24 mouse cellular contexts compared by ENCODE assay signal in the genomic region with DNA sequence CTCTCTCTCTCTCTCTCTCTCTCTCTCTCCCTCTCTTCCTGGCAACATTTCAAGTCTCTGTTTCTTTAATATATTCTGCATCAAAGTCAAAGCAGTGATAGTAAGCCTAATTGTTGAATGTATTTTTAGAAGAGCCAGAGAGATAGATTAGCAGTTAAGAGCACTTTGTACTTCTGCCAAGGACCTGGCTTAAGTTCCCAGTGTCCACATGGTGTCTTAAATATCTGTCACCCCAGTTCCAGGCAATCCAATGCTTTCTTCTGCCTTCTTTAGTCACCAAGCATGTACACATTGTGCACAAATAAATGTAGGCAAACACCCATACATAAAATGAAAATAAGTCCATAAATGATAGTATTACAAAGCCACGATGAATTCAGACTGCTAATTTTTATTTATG.
"Had no signal": no experiment of that assay in that cellular context is flagged by ENCODE, and none has a peak within 500 bp of the region (broad histone marks: within the 10 kb centered on the region; RNA-seq: fewer than 3 reads in every experiment).

No protein-coding gene starts in this region.

- ATAC-seq: liver, embryonic 12.5 days; midbrain, embryonic 13.5 days; midbrain, embryonic 16.5 days had no signal

- H3K27me3 ChIP-seq: limb, embryonic 13.5 days; liver, embryonic 12.5 days; liver, embryonic 15.5 days; megakaryocyte, embryonic 14.5 days; midbrain, embryonic 13.5 days; neural tube, embryonic 13.5 days had no signal

- H3K4me3 ChIP-seq: layer of hippocampus, adult 2 months; limb, embryonic 10.5 days; limb, embryonic 13.5 days; liver, embryonic 12.5 days; liver, embryonic 15.5 days; megakaryocyte, embryonic 14.5 days; midbrain, embryonic 10.5 days; midbrain, embryonic 13.5 days; myocyte; neural tube, embryonic 13.5 days had no signal

- DNase-seq: kidney, adult 2 months; kidney, postnatal 25 days; layer of hippocampus, adult 9-11 months; liver; lung, adult 18-20 months; lung, postnatal 36 days; retina, postnatal 1 day; right cerebral cortex, postnatal 25 days; thymus, adult 2 months; thymus, postnatal 14 days; thymus, postnatal 4 days had no signal

- H3K9ac ChIP-seq: limb, embryonic 13.5 days; liver, embryonic 12.5 days; liver, embryonic 15.5 days; midbrain, embryonic 13.5 days; neural tube, embryonic 13.5 days had no signal

- H3K4me2 ChIP-seq: limb, embryonic 13.5 days; liver, embryonic 12.5 days; liver, embryonic 15.5 days; midbrain, embryonic 13.5 days; neural tube, embryonic 13.5 days had no signal

- H3K36me3 ChIP-seq: limb, embryonic 10.5 days; limb, embryonic 13.5 days; liver, embryonic 12.5 days; liver, embryonic 15.5 days; midbrain, embryonic 10.5 days; midbrain, embryonic 13.5 days; neural tube, embryonic 13.5 days had no signal

- H3K9me3 ChIP-seq: limb, embryonic 10.5 days; limb, embryonic 13.5 days; liver, embryonic 12.5 days; liver, embryonic 15.5 days; megakaryocyte, embryonic 14.5 days; midbrain, embryonic 10.5 days; midbrain, embryonic 13.5 days; neural tube, embryonic 13.5 days had no signal

- H3K27ac ChIP-seq: kidney, postnatal 0 days; layer of hippocampus, adult 2 months; limb, embryonic 10.5 days; limb, embryonic 13.5 days; liver, embryonic 12.5 days; liver, embryonic 15.5 days; midbrain, embryonic 10.5 days; midbrain, embryonic 13.5 days; neural tube, embryonic 13.5 days; stomach, postnatal 0 days had no signal

- H3K4me1 ChIP-seq: limb, embryonic 10.5 days; limb, embryonic 13.5 days; liver, embryonic 12.5 days; liver, embryonic 15.5 days; megakaryocyte, embryonic 14.5 days; midbrain, embryonic 10.5 days; midbrain, embryonic 13.5 days; neural tube, embryonic 13.5 days had no signal
